Mouse (Mus musculus): ENCODE data around the gene Sik2.

The Sik2 gene

DNA sequence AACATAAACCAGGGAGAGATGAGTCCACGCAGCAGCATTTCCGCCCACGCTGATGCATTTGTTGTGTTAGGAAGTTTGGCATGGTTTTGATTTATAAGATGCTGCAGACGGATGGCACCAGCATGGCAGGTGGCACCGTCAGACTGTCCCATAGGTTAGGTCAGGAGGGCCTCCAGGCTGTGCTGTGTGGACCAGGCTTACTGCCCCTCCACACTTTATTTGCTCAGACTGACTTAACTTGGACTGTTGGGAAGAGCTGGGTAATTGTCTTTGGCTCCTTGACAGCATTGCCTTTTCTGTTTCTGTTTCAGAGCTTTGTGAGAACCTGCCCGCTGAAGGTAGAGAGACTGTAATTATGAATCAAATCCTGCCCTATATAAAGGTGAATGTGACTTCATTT is 141.9 kb downstream of the Sik2 start:
- DNase-seq (ENCODE audit: low read depth, low spot score), result no peak

GRCm38 (mm10) chr9:50865803-50866202 is 143.1 kb downstream of the Sik2 start:
- no peak for DNase-seq (ENCODE audit: low read depth, low spot score)

GRCm38 (mm10) chr9:50864877-50865276 is 144.0 kb downstream of the Sik2 start:
- DNase-seq (ENCODE audit: low read depth, low spot score), result no peak

GRCm38 (mm10) chr9:50863824-50864223 is 145.0 kb downstream of the Sik2 start:
- DNase-seq (ENCODE audit: low read depth, low spot score), result no peak

- DNase-seq (ENCODE audit: low read depth, low spot score), result no peak
These were observed 147.6 kb downstream of the Sik2 start for GRCm38 (mm10) chr9:50861119-50861839.

DNA sequence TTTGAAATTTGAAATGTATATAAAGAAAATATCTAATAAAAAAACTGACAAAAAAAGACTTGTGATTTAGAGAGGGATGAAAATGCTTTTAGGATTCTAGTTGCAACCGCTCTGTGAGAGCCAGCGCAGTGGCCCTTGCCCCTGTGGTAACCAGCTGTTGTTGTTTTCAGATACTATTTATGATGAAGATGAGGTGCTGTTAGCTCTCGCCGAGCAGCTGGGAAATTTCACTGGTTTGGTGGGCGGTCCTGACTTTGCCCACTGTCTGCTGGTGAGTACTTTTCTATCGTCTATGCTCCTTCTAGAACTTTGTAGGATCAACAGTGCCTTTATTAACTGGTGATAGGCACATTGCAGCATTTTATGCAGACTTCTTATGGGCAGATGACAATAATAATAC is 150.2 kb downstream of the Sik2 start:
- DNase-seq (ENCODE audit: low read depth, low spot score), result no peak

- DNase-seq (ENCODE audit: low read depth, low spot score), result no peak
These were observed 151.7 kb downstream of the Sik2 start for GRCm38 (mm10) chr9:50857082-50857641.

- DNase-seq (ENCODE audit: low read depth, low spot score), result peak; percentile 60
These were observed 152.4 kb downstream of the Sik2 start for GRCm38 (mm10) chr9:50856341-50857081.

- DNase-seq (ENCODE audit: low read depth, low spot score), result no peak
These were observed 153.1 kb downstream of the Sik2 start for GRCm38 (mm10) chr9:50855780-50856179.

- no peak for DNase-seq (ENCODE audit: low read depth, low spot score)
These were observed 153.6 kb downstream of the Sik2 start for GRCm38 (mm10) chr9:50855133-50855766.

DNA sequence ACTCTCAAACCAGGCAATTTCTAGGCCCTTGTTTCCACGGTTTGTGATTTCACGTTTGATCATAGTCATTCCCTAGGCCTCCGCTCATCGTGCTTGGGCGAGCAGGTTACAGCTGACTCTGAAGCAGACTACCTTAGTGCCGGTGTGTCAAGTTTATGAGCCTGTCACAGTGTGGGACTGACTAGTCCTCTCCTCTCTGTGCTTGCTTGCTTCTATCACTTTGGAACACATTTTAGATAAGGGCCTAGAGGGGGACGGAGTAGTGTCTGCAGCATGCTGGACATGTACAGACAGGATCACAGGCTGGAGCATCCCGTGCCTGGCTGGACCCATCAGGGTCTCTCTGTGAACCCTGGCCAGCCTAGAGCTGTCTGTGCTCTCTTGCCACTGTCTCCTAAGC is 154.5 kb downstream of the Sik2 start:
- DNase-seq (ENCODE audit: low read depth, low spot score), result no peak

DNA sequence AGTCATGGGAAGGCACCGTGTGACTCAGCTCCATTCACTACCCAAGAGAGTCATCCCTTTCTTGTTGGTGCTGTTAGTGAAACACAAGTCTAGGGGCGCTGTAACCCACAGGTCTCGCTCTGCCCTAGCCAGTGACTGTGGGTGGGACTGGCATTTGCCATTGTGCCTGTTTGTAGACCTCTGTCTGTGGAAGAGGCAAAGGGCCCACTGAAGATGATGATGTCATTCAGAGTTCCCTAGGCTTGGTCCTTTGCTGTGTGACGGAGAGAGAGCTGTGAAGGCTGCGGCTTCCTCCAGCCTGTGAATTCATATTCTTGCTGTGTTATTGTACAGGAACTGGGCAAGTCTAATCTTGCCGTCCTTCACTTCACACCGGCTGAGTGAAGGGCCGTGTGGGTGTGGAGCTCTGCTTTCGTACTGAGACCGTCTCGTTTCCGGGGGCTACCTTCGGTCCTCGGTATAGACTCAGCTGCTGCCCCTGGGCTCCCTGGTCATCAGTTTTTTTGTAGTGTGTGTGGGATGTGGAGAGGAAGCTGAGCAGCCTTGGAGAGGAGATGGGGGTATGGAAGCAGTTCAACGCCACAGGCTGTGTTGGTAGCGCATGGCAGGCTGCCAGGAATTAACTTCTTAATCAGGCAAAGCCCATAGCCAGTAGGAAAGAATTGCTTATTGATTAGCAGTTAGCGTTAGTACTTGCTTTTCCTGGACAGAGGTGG is 156.1 kb downstream of the Sik2 start:
- DNase-seq (ENCODE audit: low read depth, low spot score), result no peak

DNA sequence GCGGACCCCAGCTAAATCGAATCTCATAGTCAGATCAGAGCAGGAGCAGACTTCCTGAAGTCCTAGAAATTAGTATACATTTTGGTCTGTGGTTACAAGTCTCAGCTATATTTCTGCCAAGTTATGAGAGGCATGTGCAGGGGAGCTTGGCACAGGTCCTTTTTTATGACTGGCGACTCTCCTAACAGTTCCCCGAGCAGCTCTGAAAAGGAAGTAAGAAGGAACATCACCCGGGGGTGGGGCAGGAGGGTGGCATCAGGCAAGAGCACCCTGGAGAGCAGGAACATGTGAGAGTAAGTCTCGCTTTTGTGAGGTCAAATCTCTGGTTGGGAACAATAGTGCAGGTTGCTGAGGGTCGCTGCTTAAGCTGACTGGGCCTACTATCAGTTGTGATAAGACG is 158.2 kb downstream of the Sik2 start:
- DNase-seq (ENCODE audit: low read depth, low spot score), result no peak

GRCm38 (mm10) chr9:50850271-50850670 is 158.6 kb downstream of the Sik2 start:
- no peak for DNase-seq (ENCODE audit: low read depth, low spot score)

- no peak for DNase-seq (ENCODE audit: low read depth, low spot score)
These were observed 159.1 kb downstream of the Sik2 start for GRCm38 (mm10) chr9:50849755-50850154.

- peak; percentile 69 for DNase-seq (ENCODE audit: low read depth, low spot score)
These were observed 159.6 kb downstream of the Sik2 start for GRCm38 (mm10) chr9:50849249-50849648.

DNA sequence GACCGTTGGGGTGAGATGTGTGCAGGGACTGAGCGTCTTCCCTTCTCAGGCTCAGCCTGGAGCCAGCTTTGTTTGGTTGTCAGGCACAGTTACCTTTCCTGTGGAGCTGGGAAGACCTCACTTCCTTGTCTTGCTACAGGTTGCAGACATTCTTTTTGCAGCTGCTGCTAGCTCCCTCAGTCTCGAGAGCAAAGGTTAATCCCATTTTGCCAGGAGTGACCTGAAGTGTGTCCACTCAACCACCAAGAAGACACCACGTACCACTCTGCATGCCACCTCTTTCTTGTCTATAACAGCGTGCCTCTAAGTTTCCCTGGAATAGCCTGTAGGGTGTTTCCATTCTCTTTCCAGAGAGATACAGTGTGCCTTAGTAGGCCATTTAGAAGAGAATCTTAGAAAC is 160.1 kb downstream of the Sik2 start:
- no peak for DNase-seq (ENCODE audit: low read depth, low spot score)

GRCm38 (mm10) chr9:50847606-50848368 is 161.1 kb downstream of the Sik2 start:
- DNase-seq (ENCODE audit: low read depth, low spot score), result no peak

- DNase-seq (ENCODE audit: low read depth, low spot score), result no peak
These were observed 161.7 kb downstream of the Sik2 start for GRCm38 (mm10) chr9:50847133-50847532.

GRCm38 (mm10) chr9:50845547-50845946 is 163.3 kb downstream of the Sik2 start:
- no peak for DNase-seq (ENCODE audit: low read depth, low spot score)

DNA sequence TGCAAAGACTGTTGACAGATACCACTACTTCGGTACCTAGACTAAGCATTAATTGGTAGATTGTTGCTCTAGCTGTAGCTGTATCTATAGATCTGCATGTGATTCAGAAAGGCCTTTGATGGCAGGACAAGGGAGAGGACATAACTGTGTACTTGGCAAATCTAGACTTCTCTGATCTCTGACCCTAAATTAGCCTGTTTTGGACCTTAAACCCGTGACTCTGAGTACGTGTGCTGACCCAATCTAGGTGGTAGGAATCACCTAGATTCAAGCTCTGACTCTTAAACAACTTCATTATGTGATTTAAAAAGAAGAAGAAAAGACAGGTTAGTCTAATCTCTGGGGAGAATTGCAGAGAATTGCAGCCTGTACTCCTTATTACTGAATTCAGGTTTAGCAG is 163.8 kb downstream of the Sik2 start, which contains the start of gene Ppp2r1b:
TSS of gene Ppp2r1b (plus strand) at position 221 of the 400 bp plus-strand sequence.
- no peak for DNase-seq (ENCODE audit: low read depth, low spot score)

Measured in retina, adult 2 months (tissue).